Mouse (Mus musculus): ENCODE data around the gene Nkpd1. TPM values are rescaled to one million over a fixed set of nuclear protein-coding genes. Genes with fewer than 3 reads are reported as not detected.

The Nkpd1 gene
- polyA plus RNA-seq, 1 experiment = 0.06 TPM

- Histone ChIP-seq H3K4me3 (no peak overlapping the region), H3K79me2 (ENCODE audit: control insufficient read depth, insufficient read depth) (no peaks in the 10 kb centered on the region), H3K36me3 (ENCODE audit: control insufficient read depth, insufficient read depth) (no peaks in the 10 kb centered on the region), H3ac (ENCODE audit: control insufficient read depth, insufficient read length) (no peak overlapping the region), H3K27me3 (ENCODE audit: control insufficient read depth, insufficient read depth, insufficient read length) (peaks cover 55% of the 10 kb centered on the region), H3K4me2 (ENCODE audit: low read depth) (no peak overlapping the region)
- TF ChIP-seq USF1 (IDR thresholded peaks at IDR 0.05; ENCODE audit: low read depth) (no peak), POLR2AphosphoS2 (IDR thresholded peaks at IDR 0.05; ENCODE audit: insufficient read length, low read depth) (no peak), TCF3 (IDR thresholded peaks at IDR 0.05; ENCODE audit: insufficient read length, low read depth) (no peak), MYOD1 (IDR thresholded peaks at IDR 0.05; ENCODE audit: control insufficient read depth in 1 of 3, insufficient read length in 2 of 3, low read depth in 2 of 3) (no peak), TCF12 (IDR thresholded peaks at IDR 0.05; ENCODE audit: insufficient read depth, poor library complexity, severe bottlenecking) (no peak), E2F4 (IDR thresholded peaks at IDR 0.05; ENCODE audit: insufficient read depth) (no peak), POLR2A (IDR thresholded peaks at IDR 0.05; ENCODE audit: insufficient read length, low read depth) (no peak), MYOG (IDR thresholded peaks at IDR 0.05; ENCODE audit: control insufficient read depth in 1 of 3, insufficient read depth in 1 of 3, insufficient read length in 2 of 3, low read depth in 2 of 3) (no peak), MAX (IDR thresholded peaks at IDR 0.05; ENCODE audit: low read depth) (no peak), REST (IDR thresholded peaks at IDR 0.05; ENCODE audit: insufficient read depth, insufficient read length) (no peak), CEBPB (IDR thresholded peaks at IDR 0.05; ENCODE audit: insufficient read depth, poor library complexity, severe bottlenecking) (no peak), SRF (IDR thresholded peaks at IDR 0.05; ENCODE audit: control insufficient read depth, insufficient read length, low read depth) (no peak)
Measured at GRCm38 (mm10) chr7:19483281-19483680, 34.4 kb upstream of the Nkpd1 start.

DNA sequence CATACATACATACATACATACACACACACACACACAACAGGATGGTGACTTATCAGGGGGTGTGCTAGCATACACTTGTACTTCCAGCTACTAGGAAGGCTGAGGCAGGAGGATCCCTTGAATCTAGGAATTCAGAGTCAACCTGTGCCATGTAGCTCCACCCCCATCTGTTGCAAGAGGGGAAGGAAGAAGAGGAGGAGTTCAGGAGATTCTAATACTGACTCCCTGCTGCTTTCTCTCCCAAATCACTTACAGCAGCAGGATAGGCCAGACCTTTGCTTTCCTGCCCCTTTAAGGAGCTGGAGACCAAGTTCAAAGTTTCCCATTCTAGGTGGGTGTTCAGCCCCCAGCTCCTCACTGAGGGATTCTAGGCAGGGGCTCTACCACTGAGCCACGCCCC, 32.1 kb upstream of the Nkpd1 start:
- Histone ChIP-seq H3K36me3 (ENCODE audit: control insufficient read depth, insufficient read depth) (no peaks in the 10 kb centered on the region), H3K4me2 (ENCODE audit: low read depth) (no peak overlapping the region), H3ac (ENCODE audit: control insufficient read depth, insufficient read length) (no peak overlapping the region), H3K79me2 (ENCODE audit: control insufficient read depth, insufficient read depth) (no peaks in the 10 kb centered on the region), H3K27me3 (ENCODE audit: control insufficient read depth, insufficient read depth, insufficient read length) (peaks cover 58% of the 10 kb centered on the region), H3K4me3 (no peak overlapping the region)
- no peak for TF ChIP-seq TCF12 (IDR thresholded peaks at IDR 0.05; ENCODE audit: insufficient read depth, poor library complexity, severe bottlenecking)
- no peak for TF ChIP-seq MYOG (IDR thresholded peaks at IDR 0.05; ENCODE audit: control insufficient read depth in 1 of 3, insufficient read depth in 1 of 3, insufficient read length in 2 of 3, low read depth in 2 of 3)
- TF ChIP-seq CEBPB (IDR thresholded peaks at IDR 0.05; ENCODE audit: insufficient read depth, poor library complexity, severe bottlenecking) = no peak
- TF ChIP-seq MYOD1 (IDR thresholded peaks at IDR 0.05; ENCODE audit: control insufficient read depth in 1 of 3, insufficient read length in 2 of 3, low read depth in 2 of 3) = no peak
- no peak for TF ChIP-seq SRF (IDR thresholded peaks at IDR 0.05; ENCODE audit: control insufficient read depth, insufficient read length, low read depth)
- TF ChIP-seq TCF3 (IDR thresholded peaks at IDR 0.05; ENCODE audit: insufficient read length, low read depth) = no peak
- no peak for TF ChIP-seq MAX (IDR thresholded peaks at IDR 0.05; ENCODE audit: low read depth)
- TF ChIP-seq POLR2A (IDR thresholded peaks at IDR 0.05; ENCODE audit: insufficient read length, low read depth) = no peak
- TF ChIP-seq USF1 (IDR thresholded peaks at IDR 0.05; ENCODE audit: low read depth) = no peak
- no peak for TF ChIP-seq REST (IDR thresholded peaks at IDR 0.05; ENCODE audit: insufficient read depth, insufficient read length)
- TF ChIP-seq POLR2AphosphoS2 (IDR thresholded peaks at IDR 0.05; ENCODE audit: insufficient read length, low read depth) = no peak
- no peak for TF ChIP-seq E2F4 (IDR thresholded peaks at IDR 0.05; ENCODE audit: insufficient read depth)

DNA sequence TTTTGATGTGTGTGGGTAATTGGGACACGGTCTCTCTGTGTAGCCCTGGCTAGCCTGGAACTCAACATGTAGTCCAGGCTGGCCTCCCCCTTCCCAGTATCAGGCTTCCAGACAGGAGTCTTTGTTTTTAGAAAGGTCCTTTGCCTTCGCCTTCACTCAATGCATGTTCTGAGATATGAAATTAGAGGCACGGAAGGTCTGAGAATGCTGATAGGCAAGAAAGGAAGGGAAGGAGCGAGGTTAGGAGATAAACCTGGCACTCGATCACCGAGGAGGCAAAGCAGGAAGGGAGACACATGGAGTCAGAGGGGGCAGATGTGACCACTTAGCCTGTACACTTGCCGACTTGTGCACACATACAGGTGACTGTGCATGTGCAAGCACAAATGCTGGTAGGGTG, 31.1 kb upstream of the Nkpd1 start:
- H3K4me2 ChIP-seq (ENCODE audit: low read depth) = no peak overlapping the region
- no peaks in the 10 kb centered on the region for H3K79me2 ChIP-seq (ENCODE audit: control insufficient read depth, insufficient read depth)
- H3K27me3 ChIP-seq (ENCODE audit: control insufficient read depth, insufficient read depth, insufficient read length) = peaks cover 54% of the 10 kb centered on the region
- no peak overlapping the region for H3K4me3 ChIP-seq
- H3ac ChIP-seq (ENCODE audit: control insufficient read depth, insufficient read length) = no peak overlapping the region
- H3K36me3 ChIP-seq (ENCODE audit: control insufficient read depth, insufficient read depth) = no peaks in the 10 kb centered on the region
- TF ChIP-seq POLR2AphosphoS2 (IDR thresholded peaks at IDR 0.05; ENCODE audit: insufficient read length, low read depth) (no peak), CEBPB (IDR thresholded peaks at IDR 0.05; ENCODE audit: insufficient read depth, poor library complexity, severe bottlenecking) (no peak), POLR2A (IDR thresholded peaks at IDR 0.05; ENCODE audit: insufficient read length, low read depth) (no peak), TCF12 (IDR thresholded peaks at IDR 0.05; ENCODE audit: insufficient read depth, poor library complexity, severe bottlenecking) (no peak), E2F4 (IDR thresholded peaks at IDR 0.05; ENCODE audit: insufficient read depth) (no peak), TCF3 (IDR thresholded peaks at IDR 0.05; ENCODE audit: insufficient read length, low read depth) (no peak), REST (IDR thresholded peaks at IDR 0.05; ENCODE audit: insufficient read depth, insufficient read length) (no peak), SRF (IDR thresholded peaks at IDR 0.05; ENCODE audit: control insufficient read depth, insufficient read length, low read depth) (no peak), MAX (IDR thresholded peaks at IDR 0.05; ENCODE audit: low read depth) (no peak), MYOG (IDR thresholded peaks at IDR 0.05; ENCODE audit: control insufficient read depth in 1 of 3, insufficient read depth in 1 of 3, insufficient read length in 2 of 3, low read depth in 2 of 3) (no peak), MYOD1 (IDR thresholded peaks at IDR 0.05; ENCODE audit: control insufficient read depth in 1 of 3, insufficient read length in 2 of 3, low read depth in 2 of 3) (no peak), USF1 (IDR thresholded peaks at IDR 0.05; ENCODE audit: low read depth) (no peak)

- Histone ChIP-seq H3K4me3 (no peak overlapping the region), H3K79me2 (ENCODE audit: control insufficient read depth, insufficient read depth) (no peaks in the 10 kb centered on the region), H3K27me3 (ENCODE audit: control insufficient read depth, insufficient read depth, insufficient read length) (peaks cover 59% of the 10 kb centered on the region), H3K4me2 (ENCODE audit: low read depth) (no peak overlapping the region), H3ac (ENCODE audit: control insufficient read depth, insufficient read length) (no peak overlapping the region), H3K36me3 (ENCODE audit: control insufficient read depth, insufficient read depth) (no peaks in the 10 kb centered on the region)
- TF ChIP-seq USF1 (IDR thresholded peaks at IDR 0.05; ENCODE audit: low read depth) = no peak
- no peak for TF ChIP-seq MAX (IDR thresholded peaks at IDR 0.05; ENCODE audit: low read depth)
- no peak for TF ChIP-seq REST (IDR thresholded peaks at IDR 0.05; ENCODE audit: insufficient read depth, insufficient read length)
- no peak for TF ChIP-seq MYOG (IDR thresholded peaks at IDR 0.05; ENCODE audit: control insufficient read depth in 1 of 3, insufficient read depth in 1 of 3, insufficient read length in 2 of 3, low read depth in 2 of 3)
- no peak for TF ChIP-seq E2F4 (IDR thresholded peaks at IDR 0.05; ENCODE audit: insufficient read depth)
- TF ChIP-seq POLR2A (IDR thresholded peaks at IDR 0.05; ENCODE audit: insufficient read length, low read depth) = no peak
- no peak for TF ChIP-seq TCF3 (IDR thresholded peaks at IDR 0.05; ENCODE audit: insufficient read length, low read depth)
Measured at GRCm38 (mm10) chr7:19489525-19489924, 28.1 kb upstream of the Nkpd1 start.
